Mouse (Mus musculus): ENCODE results near the gene Ptprg.

DNA sequence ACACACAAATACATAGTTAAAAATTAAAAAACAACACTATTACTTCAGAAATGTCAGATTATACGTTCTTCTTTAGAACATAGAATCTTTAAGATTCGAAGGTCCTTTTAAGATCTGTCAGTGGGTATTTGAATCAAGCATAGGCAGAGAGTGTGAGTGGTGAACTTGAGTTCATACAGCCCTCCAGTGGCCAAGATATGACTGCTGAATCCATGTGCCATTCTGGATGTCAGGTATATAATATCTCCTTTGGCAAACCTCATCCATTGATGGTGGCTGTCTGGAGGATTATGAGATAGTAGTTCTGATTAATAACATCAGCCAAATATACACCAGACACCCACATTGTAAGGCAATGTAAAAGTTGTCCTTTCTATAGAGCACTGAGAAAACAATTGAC is 266.0 kb downstream of the Ptprg start:
- no peak for TF ChIP-seq CTCF (conservative IDR thresholded peaks at IDR 0.05; ENCODE audit: low read length)
- no peak for TF ChIP-seq POU5F1 (IDR thresholded peaks at IDR 0.05; ENCODE audit: borderline replicate concordance, low read length)
- no peak for TF ChIP-seq NANOG (IDR thresholded peaks at IDR 0.05; ENCODE audit: borderline replicate concordance, low read length)

Data from E14TG2a.4 (cell line).